Mouse (Mus musculus) G1E (cell line): Measurements from ENCODE around the gene Cdip1. TPM values are rescaled to one million over a fixed set of nuclear protein-coding genes. Genes with fewer than 3 reads are reported as not detected.

ENCODE experiments used
- ATAC-seq: 2 replicates; pipeline ENCODE4 v1.8.0; 2016; ENCODE audit warnings: mild to moderate bottlenecking; ENCODE audit not compliant: insufficient number of reproducible peaks, poor library complexity, low FRiP score, severe bottlenecking; ENCODE audit errors: extremely low read depth
- DNase-seq: peaks from one replicate; pipeline ENCODE4 v3.0.0; 2012; ENCODE audit warnings: low spot score
- H3K27me3 ChIP-seq: 2 replicates; pipeline ENCODE4 v1.6.1; 2012; ENCODE audit warnings: mild to moderate bottlenecking, low read length, inconsistent platforms; ENCODE audit not compliant: insufficient read depth
- H3K36me3 ChIP-seq: replicated peaks from 2 replicates; pipeline ENCODE3; 2012; ENCODE audit warnings: mild to moderate bottlenecking, inconsistent platforms
- H3K4me1 ChIP-seq: 2 replicates; pipeline ENCODE4 v1.6.1; 2012; ENCODE audit warnings: low read depth, low read length, inconsistent platforms, mixed read lengths; ENCODE audit not compliant: insufficient read depth
- H3K4me3 ChIP-seq: 2 replicates; pipeline ENCODE4 v1.5.1; 2012; ENCODE audit warnings: low read depth, mild to moderate bottlenecking, inconsistent platforms, low read length, moderate library complexity, mixed read lengths
- H3K9me3 ChIP-seq: replicated peaks from 2 replicates; pipeline ENCODE4 v1.6.1; 2012; ENCODE audit warnings: inconsistent platforms
- CTCF ChIP-seq: IDR thresholded peaks from 2 replicates; pipeline ENCODE4 v1.5.1; 2012; ENCODE audit warnings: low read depth, low read length, inconsistent platforms, mixed read lengths
- GATA1 ChIP-seq: IDR thresholded peaks from 2 replicates; pipeline ENCODE4 v1.6.1; 2012; ENCODE audit warnings: borderline replicate concordance, low read length, inconsistent platforms, mixed read lengths
- GATA2 ChIP-seq: IDR thresholded peaks from 2 replicates; pipeline ENCODE4 v1.6.1; 2012; ENCODE audit warnings: low read depth, low read length, inconsistent platforms, borderline replicate concordance
- POLR2AphosphoS5 ChIP-seq: IDR thresholded peaks from 2 replicates; pipeline ENCODE4 v1.6.1; 2012; ENCODE audit warnings: low read depth, low read length, inconsistent platforms; ENCODE audit not compliant: insufficient replicate concordance
- TAL1 ChIP-seq: conservative IDR thresholded peaks from 2 replicates; pipeline ENCODE4 v1.6.1; 2012; ENCODE audit warnings: low read depth, low read length, inconsistent platforms, mixed read lengths
- polyA plus RNA-seq: library from polyadenylated mRNA; stranded (reverse); fragments of >175 nt; gene quantifications from 2 replicates; pipeline ENCODE4 v1.2.3, GENCODE M21; 2012
- total RNA-seq, 2 experiments: library from RNA; stranded (forward) in 1 of 2; stranded (reverse) in 1 of 2; fragments of 200-1000 nt in 1 of 2; fragments of >200 nt in 1 of 2; fragmentation: Nextera tagmentation in 1 of 2; gene quantifications; 2 replicates each; pipeline ENCODE4 v1.2.3; 2014 to 2017

Gene Cdip1
- total and polyA plus RNA-seq, 3 experiments: 12.0 to 31.9 (median 16.2) TPM

DNA sequence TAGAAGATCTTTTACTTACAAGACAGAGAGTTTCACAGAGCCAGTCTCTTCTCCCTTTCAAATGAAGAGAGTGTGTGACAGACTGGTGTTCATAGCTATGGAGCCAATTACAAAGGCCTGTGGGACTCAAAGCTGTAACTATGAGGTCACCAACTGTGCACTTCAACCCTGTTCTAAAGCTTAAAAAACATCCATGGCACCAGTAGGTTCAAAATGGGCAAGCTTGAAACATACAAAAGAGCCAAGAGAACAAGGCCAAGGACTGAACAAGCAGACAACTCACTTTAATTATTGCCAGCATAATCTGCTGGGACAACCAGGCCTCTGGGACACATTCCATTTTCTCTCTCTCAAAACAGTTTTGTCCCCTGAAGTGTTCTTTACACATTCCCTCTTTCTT lies 1.9 kb downstream of the Cdip1 start:
- Histone ChIP-seq H3K9me3 (no peaks in the 10 kb centered on the region), H3K4me3 (no peak overlapping the region), H3K4me1 (peaks cover 25% of the 10 kb centered on the region), H3K27me3 (no peaks in the 10 kb centered on the region; the same call in 1 of the 2 replicates), H3K36me3 (peaks cover 14% of the 10 kb centered on the region)
- DNase-seq (no peak), ATAC-seq (no peak)
- no peak for TF ChIP-seq POLR2AphosphoS5
- no peak for TF ChIP-seq TAL1
- no peak for TF ChIP-seq CTCF
- no peak for TF ChIP-seq GATA2
- TF ChIP-seq GATA1: no peak

DNA sequence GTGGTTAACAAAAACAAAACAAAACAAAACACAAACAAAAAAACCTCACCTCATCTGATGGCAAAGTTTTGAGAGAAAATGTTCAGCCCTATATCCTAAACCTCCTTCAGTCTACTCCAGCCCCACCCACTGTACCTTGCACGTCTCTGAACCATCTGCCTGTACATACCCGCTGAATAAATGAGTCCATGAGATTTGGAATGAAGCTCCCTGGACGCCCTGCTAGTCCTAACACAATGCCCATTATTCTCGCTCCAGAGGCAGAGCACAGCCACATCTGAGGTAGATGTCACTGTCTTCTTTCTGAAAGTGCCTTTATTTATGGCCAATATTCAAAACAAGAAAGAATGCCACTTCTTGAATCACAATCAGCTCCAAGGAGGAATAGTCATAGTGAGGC lies 4.4 kb downstream of the Cdip1 start:
- TF ChIP-seq CTCF (no peak), TAL1 (no peak), GATA1 (no peak), GATA2 (no peak), POLR2AphosphoS5 (no peak)
- Histone ChIP-seq H3K36me3 (peaks cover 16% of the 10 kb centered on the region), H3K27me3 (no peaks in the 10 kb centered on the region), H3K4me1 (peaks cover 25% of the 10 kb centered on the region), H3K9me3 (no peaks in the 10 kb centered on the region), H3K4me3 (no peak overlapping the region)
- ATAC-seq (no peak), DNase-seq (no peak)

DNA sequence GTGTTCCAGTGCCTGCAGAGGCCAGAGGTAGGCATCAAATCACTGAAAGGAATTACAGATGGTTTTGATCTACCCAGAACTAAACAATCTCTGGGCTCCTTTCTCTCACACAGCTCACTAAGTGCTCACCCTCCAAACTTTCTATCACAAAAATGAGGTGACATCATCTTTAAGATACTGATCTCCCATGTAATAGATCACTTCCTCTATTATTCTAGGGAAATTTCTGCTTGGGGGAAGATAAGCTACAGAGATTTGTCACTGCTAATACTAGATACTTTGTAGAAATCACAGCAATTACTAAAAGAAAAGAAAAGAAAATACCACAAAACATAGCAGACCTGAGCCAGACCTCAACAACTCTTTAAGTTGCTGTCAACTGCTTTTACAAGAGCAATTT lies 7.6 kb downstream of the Cdip1 start:
- no peak for DNase-seq
- TF ChIP-seq POLR2AphosphoS5 (no peak), GATA1 (no peak), TAL1 (no peak)
- no peaks in the 10 kb centered on the region for H3K9me3 ChIP-seq
- peaks cover 22% of the 10 kb centered on the region for H3K36me3 ChIP-seq
- H3K4me1 ChIP-seq: peaks cover 7% of the 10 kb centered on the region
- peak; percentile 57; the same call in 1 of the 2 replicates for ATAC-seq
- no peaks in the 10 kb centered on the region for H3K27me3 ChIP-seq
- no peak overlapping the region for H3K4me3 ChIP-seq

DNA sequence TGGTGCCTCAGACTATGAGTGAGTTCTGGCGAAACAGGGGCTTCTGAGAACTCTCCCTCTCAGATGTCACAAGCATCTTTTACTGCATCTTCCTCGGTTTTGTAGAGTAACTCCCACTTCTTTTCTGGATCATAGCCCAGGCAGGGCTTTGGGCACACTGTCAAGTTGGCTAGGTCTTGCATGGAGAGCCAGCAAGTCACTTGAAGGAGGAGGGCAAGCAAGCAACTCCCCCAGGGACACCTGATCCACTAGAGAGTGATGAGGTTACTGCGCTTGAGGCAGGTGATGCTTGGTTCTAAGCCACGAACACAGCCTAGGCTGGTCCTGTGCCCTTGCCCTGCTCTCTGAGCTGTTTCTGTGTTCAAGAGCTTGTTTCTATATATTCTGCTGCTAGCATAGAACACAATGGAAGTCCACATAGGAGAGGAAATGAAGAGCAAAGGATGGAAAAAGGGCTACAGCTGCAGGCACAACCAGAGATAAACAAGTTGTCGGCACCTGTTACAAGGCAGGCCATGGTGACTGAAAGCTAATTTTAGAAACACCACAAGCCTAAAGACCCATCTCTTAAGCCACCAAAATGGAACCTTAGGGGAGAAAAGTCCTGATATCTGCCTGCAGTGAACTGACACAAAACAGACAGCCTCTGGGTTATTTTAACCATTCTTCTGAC lies 8.4 kb downstream of the Cdip1 start:
- Histone ChIP-seq H3K36me3 (peaks cover 22% of the 10 kb centered on the region), H3K27me3 (no peaks in the 10 kb centered on the region), H3K9me3 (no peaks in the 10 kb centered on the region), H3K4me1 (peaks cover 15% of the 10 kb centered on the region), H3K4me3 (no peak overlapping the region)
- DNase-seq: no peak
- no peak for ATAC-seq
- TF ChIP-seq GATA2 (no peak), GATA1 (no peak), TAL1 (no peak), POLR2AphosphoS5 (no peak), CTCF (no peak)

DNA sequence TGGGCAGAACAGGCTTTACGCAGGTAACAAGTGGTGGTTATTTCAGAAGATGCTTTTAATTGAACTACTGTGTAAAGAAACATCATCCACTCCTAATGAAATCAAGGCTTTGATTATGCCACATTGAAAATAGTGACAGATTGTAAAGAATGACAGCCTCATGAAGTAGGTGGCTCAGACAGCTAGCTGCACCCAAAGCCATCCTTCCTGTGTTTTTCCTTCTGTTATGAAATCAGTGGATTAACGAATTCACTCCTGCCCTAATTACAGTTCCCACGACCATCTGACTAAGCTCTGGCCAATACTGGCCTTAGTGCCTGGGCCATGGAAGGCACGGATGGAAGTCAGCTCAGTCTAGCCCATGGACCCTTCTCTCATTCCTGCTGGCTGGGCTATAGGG lies 11.2 kb downstream of the Cdip1 start:
- no peak for DNase-seq
- Histone ChIP-seq H3K4me3 (no peak overlapping the region), H3K27me3 (no peaks in the 10 kb centered on the region), H3K4me1 (peaks cover 16% of the 10 kb centered on the region), H3K9me3 (no peaks in the 10 kb centered on the region), H3K36me3 (peaks cover 16% of the 10 kb centered on the region)
- TF ChIP-seq CTCF: no peak
- no peak for TF ChIP-seq TAL1
- TF ChIP-seq GATA1: no peak
- TF ChIP-seq POLR2AphosphoS5: no peak
- TF ChIP-seq GATA2: no peak
- no peak for ATAC-seq

DNA sequence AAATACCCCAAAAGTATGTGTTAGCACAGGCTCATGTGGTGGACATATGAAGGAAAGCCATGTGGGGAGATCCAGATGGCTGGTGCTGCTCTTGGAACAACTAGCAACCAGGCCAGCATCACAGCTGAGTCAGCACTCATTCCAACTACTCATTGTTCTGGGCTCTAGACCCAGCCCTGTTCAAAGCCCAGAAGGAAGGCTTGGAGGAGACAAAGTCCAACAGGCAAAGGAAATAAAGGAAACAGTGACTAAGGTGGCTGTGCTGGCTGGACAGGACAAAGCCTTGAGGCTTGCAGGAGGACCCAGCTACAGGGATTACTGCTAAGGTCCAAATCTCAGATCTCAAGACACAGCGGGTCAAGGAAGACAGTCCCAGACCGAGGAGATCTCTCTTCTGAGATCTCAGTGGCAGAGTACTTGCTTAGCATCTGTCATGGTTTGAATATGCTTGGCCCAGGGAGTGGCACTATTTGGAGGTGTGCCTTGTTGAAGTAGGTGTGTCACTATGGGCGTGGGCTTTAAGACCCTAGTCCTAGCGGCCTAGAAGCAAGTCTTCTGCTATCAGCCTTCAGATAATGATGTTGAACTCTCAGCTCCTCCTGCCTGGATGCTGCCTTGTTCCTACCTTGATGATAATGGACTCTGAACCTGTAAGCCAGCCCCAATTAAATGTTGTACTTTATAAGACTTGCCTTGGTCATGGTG lies 12.0 kb downstream of the Cdip1 start:
- Histone ChIP-seq H3K4me3 (no peak overlapping the region), H3K4me1 (peaks cover 23% of the 10 kb centered on the region), H3K27me3 (no peaks in the 10 kb centered on the region), H3K36me3 (peaks cover 17% of the 10 kb centered on the region), H3K9me3 (no peaks in the 10 kb centered on the region)
- TF ChIP-seq GATA2: no peak
- no peak for ATAC-seq
- DNase-seq: no peak
